Mouse (Mus musculus) intestine, postnatal 0 days (tissue): ENCODE measurements around the gene Paqr5. TPM values are rescaled to one million over a fixed set of nuclear protein-coding genes. Genes with fewer than 3 reads are reported as not detected.

Experiments
- ATAC-seq: fragments of 200-750 bp; cut with Nextera tagmentation; 2 replicates; pipeline ENCODE4 v1.8.0; 2017; ENCODE audit warnings: mild to moderate bottlenecking, moderate TSS enrichment, moderate library complexity
- H3K27ac ChIP-seq: fragments of 300-500 bp; sonication (generic); 2 replicates; pipeline ENCODE4 v1.5.1; 2014; ENCODE audit warnings: mild to moderate bottlenecking, low read depth, low read length, moderate library complexity
- H3K27me3 ChIP-seq: fragments of 300-500 bp; sonication (generic); replicated peaks from 2 replicates; pipeline ENCODE4 v1.6.1; 2014; ENCODE audit warnings: low read length, mixed read lengths; ENCODE audit not compliant: control insufficient read depth, insufficient read depth
- H3K36me3 ChIP-seq: fragments of 300-500 bp; sonication (generic); 2 replicates; pipeline ENCODE4 v1.6.1; 2014; ENCODE audit warnings: mild to moderate bottlenecking, moderate library complexity; ENCODE audit not compliant: control insufficient read depth, insufficient read depth
- H3K4me1 ChIP-seq: fragments of 300-500 bp; sonication (generic); replicated peaks from 2 replicates; pipeline ENCODE4 v1.6.1; 2014; ENCODE audit warnings: antibody characterized with exemption, low read length, mixed read lengths; ENCODE audit not compliant: control insufficient read depth, insufficient read depth
- H3K4me2 ChIP-seq: fragments of 300-500 bp; sonication (generic); replicated peaks from 2 replicates; pipeline ENCODE4 v1.6.1; 2014; ENCODE audit warnings: low read depth, mild to moderate bottlenecking, moderate library complexity
- H3K4me3 ChIP-seq: fragments of 300-500 bp; sonication (generic); 2 replicates; pipeline ENCODE4 v1.5.1; 2014; ENCODE audit warnings: low read depth, low read length
- H3K9ac ChIP-seq: fragments of 300-500 bp; sonication (generic); 2 replicates; pipeline ENCODE4 v1.6.1; 2014; ENCODE audit warnings: mild to moderate bottlenecking, low read depth, low read length
- H3K9me3 ChIP-seq: fragments of 300-500 bp; sonication (generic); 2 replicates; pipeline ENCODE4 v1.6.1; 2016; ENCODE audit warnings: mixed run types; ENCODE audit not compliant: control insufficient read depth
- CTCF ChIP-seq: sonication (generic); IDR thresholded peaks from 2 replicates; pipeline ENCODE4 v1.5.1; 2016; ENCODE audit warnings: low read depth, mild to moderate bottlenecking, control low read depth, antibody characterized with exemption, moderate library complexity
- WGBS: fragments of 180-500 bp; shearing (Covaris S2); extraction: QIAGEN DNeasy Blood & Tissue Kit; methylation state at CpG from one replicate; pipeline ENCODE4 v1.1.7; 2014; 5-methylcytosine and 5-hydroxymethylcytosine counted together
- polyA plus RNA-seq: library from polyadenylated mRNA; unstranded; fragments of >200 nt; fragmentation: Nextera tagmentation; extraction: Ambion mirVana; gene quantifications from 2 replicates; pipeline ENCODE4 v1.2.1, GENCODE M21; 2015

The Paqr5 gene
- polyA plus RNA-seq, 1 experiment from 2014 or later, result 5.1 TPM

- no peak overlapping the region for H3K9ac ChIP-seq
- TF ChIP-seq CTCF, result no peak
- no peak overlapping the region for H3K4me3 ChIP-seq
- H3K27ac ChIP-seq, result no peak overlapping the region; the same call in 1 of the 2 replicates
- WGBS, result 34% methylated on average over 6 of the region's 6 CpGs
- H3K36me3 ChIP-seq, result no peaks in the 10 kb centered on the region
- H3K4me1 ChIP-seq, result 0 out of 2 replicates have a peak, but pooled peaks cover 2% of the 10 kb centered on the region
- no peak overlapping the region for H3K4me2 ChIP-seq
- ATAC-seq, result peak; percentile 80
- no peaks in the 10 kb centered on the region for H3K27me3 ChIP-seq
- H3K9me3 ChIP-seq, result no peaks in the 10 kb centered on the region
These were observed 26.8 kb downstream of the Paqr5 start for GRCm38 (mm10) chr9:61999653-62000420.

GRCm38 (mm10) chr9:61997860-61998259, 28.8 kb downstream of the Paqr5 start:
- H3K27me3 ChIP-seq, result no peaks in the 10 kb centered on the region
- no peak overlapping the region for H3K4me3 ChIP-seq
- H3K27ac ChIP-seq, result no peak overlapping the region
- 0 out of 2 replicates have a peak, but pooled peaks cover 2% of the 10 kb centered on the region for H3K4me1 ChIP-seq
- no peak overlapping the region for H3K4me2 ChIP-seq
- H3K9ac ChIP-seq, result no peak overlapping the region
- no peak for ATAC-seq
- H3K9me3 ChIP-seq, result no peaks in the 10 kb centered on the region
- WGBS, result 9% methylated on average over 6 of the region's 6 CpGs
- H3K36me3 ChIP-seq, result no peaks in the 10 kb centered on the region
- TF ChIP-seq CTCF, result no peak

- H3K27ac ChIP-seq, result no peak overlapping the region
- 27% methylated on average over 4 of the region's 4 CpGs for WGBS
- no peak for ATAC-seq
- no peak overlapping the region for H3K9ac ChIP-seq
- no peaks in the 10 kb centered on the region for H3K4me1 ChIP-seq
- no peak overlapping the region for H3K4me3 ChIP-seq
- H3K4me2 ChIP-seq, result no peak overlapping the region
- TF ChIP-seq CTCF, result no peak
- no peaks in the 10 kb centered on the region for H3K9me3 ChIP-seq
- H3K27me3 ChIP-seq, result no peaks in the 10 kb centered on the region
- H3K36me3 ChIP-seq, result no peaks in the 10 kb centered on the region
These were observed 35.5 kb downstream of the Paqr5 start for GRCm38 (mm10) chr9:61991158-61991557.

GRCm38 (mm10) chr9:61990738-61991137, 35.9 kb downstream of the Paqr5 start:
- H3K9ac ChIP-seq, result no peak overlapping the region
- no peaks in the 10 kb centered on the region for H3K36me3 ChIP-seq
- H3K27me3 ChIP-seq, result no peaks in the 10 kb centered on the region
- TF ChIP-seq CTCF, result no peak
- H3K4me2 ChIP-seq, result no peak overlapping the region
- H3K4me1 ChIP-seq, result no peaks in the 10 kb centered on the region
- 20% methylated on average over 3 of the region's 3 CpGs for WGBS
- ATAC-seq, result no peak
- no peak overlapping the region for H3K4me3 ChIP-seq
- no peak overlapping the region for H3K27ac ChIP-seq
- no peaks in the 10 kb centered on the region for H3K9me3 ChIP-seq

GRCm38 (mm10) chr9:61986055-61986454, 40.6 kb downstream of the Paqr5 start:
- Histone ChIP-seq H3K36me3 (no peaks in the 10 kb centered on the region), H3K4me1 (0 out of 2 replicates have a peak, but pooled peaks cover 2% of the 10 kb centered on the region), H3K27me3 (no peaks in the 10 kb centered on the region), H3K4me2 (no peak overlapping the region), H3K9me3 (no peaks in the 10 kb centered on the region), H3K27ac (no peak overlapping the region), H3K9ac (no peak overlapping the region), H3K4me3 (no peak overlapping the region)
- WGBS, result 90% methylated on average over 7 of the region's 7 CpGs
- ATAC-seq, result no peak
- no peak for TF ChIP-seq CTCF

- no peak overlapping the region for H3K27ac ChIP-seq
- H3K9ac ChIP-seq, result no peak overlapping the region
- no peaks in the 10 kb centered on the region for H3K36me3 ChIP-seq
- no peak for ATAC-seq
- H3K4me1 ChIP-seq, result 0 out of 2 replicates have a peak, but pooled peaks cover 2% of the 10 kb centered on the region
- WGBS, result 41% methylated on average over 11 of the region's 11 CpGs
- no peak overlapping the region; the same call in 1 of the 2 replicates for H3K4me2 ChIP-seq
- no peaks in the 10 kb centered on the region for H3K9me3 ChIP-seq
- peak; percentile 78 for TF ChIP-seq CTCF
- no peak overlapping the region for H3K4me3 ChIP-seq
- H3K27me3 ChIP-seq, result no peaks in the 10 kb centered on the region
These were observed 41.3 kb downstream of the Paqr5 start for GRCm38 (mm10) chr9:61985183-61985863.
